Comparison of ENCODE assay signal across 17 mouse cellular contexts in genomic region chr13:110977379-110977778, GRCm38 (mm10).
"Had no signal": no experiment of that assay in that cellular context is flagged by ENCODE, and none has a peak within 500 bp of the region (broad histone marks: within the 10 kb centered on the region; RNA-seq: fewer than 3 reads in every experiment).

No protein-coding gene starts in this region.

- H3K4me2 ChIP-seq: neural tube, embryonic 12.5 days; neural tube, embryonic 13.5 days; neural tube, embryonic 15.5 days; stomach, embryonic 15.5 days had no signal

- DNase-seq: retina, postnatal 1 day; right cerebral cortex, adult 18-20 months; right cerebral cortex, postnatal 14 days; right cerebral cortex, postnatal 25 days; right cerebral cortex, postnatal 4 days; spleen, adult 18-20 months; thymus, adult 18-20 months; thymus, adult 2 months; thymus, postnatal 14 days; thymus, postnatal 25 days; thymus, postnatal 36 days; thymus, postnatal 4 days had no signal

- H3K4me1 ChIP-seq: neural tube, embryonic 12.5 days; neural tube, embryonic 13.5 days; neural tube, embryonic 15.5 days; stomach, embryonic 15.5 days had no signal

- H3K36me3 ChIP-seq: neural tube, embryonic 12.5 days; neural tube, embryonic 13.5 days; neural tube, embryonic 15.5 days; stomach, embryonic 15.5 days had no signal

- H3K9ac ChIP-seq: neural tube, embryonic 12.5 days; neural tube, embryonic 13.5 days; neural tube, embryonic 15.5 days; stomach, embryonic 15.5 days had no signal

- H3K4me3 ChIP-seq: neural tube, embryonic 12.5 days; neural tube, embryonic 13.5 days; neural tube, embryonic 15.5 days; stomach, embryonic 15.5 days had no signal

- H3K27ac ChIP-seq: neural tube, embryonic 12.5 days; neural tube, embryonic 13.5 days; neural tube, embryonic 15.5 days; stomach, embryonic 15.5 days; stomach, postnatal 0 days had no signal

- H3K27me3 ChIP-seq: neural tube, embryonic 12.5 days; neural tube, embryonic 13.5 days; neural tube, embryonic 15.5 days; stomach, embryonic 15.5 days had no signal

- H3K9me3 ChIP-seq: neural tube, embryonic 12.5 days; neural tube, embryonic 13.5 days; neural tube, embryonic 15.5 days; stomach, embryonic 15.5 days had no signal
